Mouse (Mus musculus) bone marrow, adult 2 months (tissue): ENCODE results near the gene Cpn2.

Experiments
- CTCF ChIP-seq: fragments of 200-500 bp; IDR thresholded peaks from 2 replicates; pipeline ENCODE4 v1.5.1; 2011; ENCODE audit warnings: low read length, control low read depth; ENCODE audit not compliant: control insufficient read depth, insufficient read depth
- POLR2A ChIP-seq: fragments of 200-500 bp; IDR thresholded peaks from 2 replicates; pipeline ENCODE4 v1.6.1; 2011; ENCODE audit warnings: low read depth, mild to moderate bottlenecking, control low read depth, low read length, borderline replicate concordance; ENCODE audit not compliant: control insufficient read depth

- TF ChIP-seq POLR2A: no peak
- no peak for TF ChIP-seq CTCF
These were observed 40.8 kb upstream of the Cpn2 start for GRCm38 (mm10) chr16:30307961-30308615.
